Mouse (Mus musculus) midbrain, postnatal 0 days (tissue): Measurements from ENCODE around the gene Rnf180. TPM values are rescaled to one million over a fixed set of nuclear protein-coding genes. Genes with fewer than 3 reads are reported as not detected.

Experiments used
- ATAC-seq: fragments of 200-750 bp; cut with Nextera tagmentation; 2 replicates; pipeline ENCODE4 v1.8.0; 2017; ENCODE audit warnings: moderate number of reproducible peaks, mild to moderate bottlenecking, moderate TSS enrichment, moderate library complexity; ENCODE audit not compliant: low FRiP score
- DNase-seq: peaks from one replicate; pipeline ENCODE4 v3.0.0-alpha.2; 2015; ENCODE audit warnings: low spot score
- H3K27ac ChIP-seq: fragments of 300-500 bp; sonication (generic); 2 replicates; pipeline ENCODE4 v1.5.1; 2014; ENCODE audit warnings: low read depth, mild to moderate bottlenecking, low read length, mixed read lengths
- H3K27me3 ChIP-seq: fragments of 300-500 bp; sonication (generic); 2 replicates; pipeline ENCODE4 v1.6.1; 2014; ENCODE audit warnings: low read length, control low read depth, mixed read lengths; ENCODE audit not compliant: insufficient read depth
- H3K36me3 ChIP-seq: fragments of 300-500 bp; sonication (generic); 2 replicates; pipeline ENCODE4 v1.6.1; 2014; ENCODE audit warnings: low read length, control low read depth, mixed read lengths; ENCODE audit not compliant: insufficient read depth
- H3K4me1 ChIP-seq: fragments of 300-500 bp; sonication (generic); 2 replicates; pipeline ENCODE4 v1.6.1; 2014; ENCODE audit warnings: mild to moderate bottlenecking, control low read depth, antibody characterized with exemption, low read length, mixed read lengths; ENCODE audit not compliant: insufficient read depth
- H3K4me2 ChIP-seq: fragments of 300-500 bp; sonication (generic); 2 replicates; pipeline ENCODE4 v1.6.1; 2014; ENCODE audit warnings: low read depth, mild to moderate bottlenecking, low read length, mixed read lengths; ENCODE audit not compliant: poor library complexity, severe bottlenecking
- H3K4me3 ChIP-seq: fragments of 300-500 bp; sonication (generic); 2 replicates; pipeline ENCODE4 v1.5.1; 2014; ENCODE audit warnings: low read depth, mild to moderate bottlenecking, low read length, moderate library complexity
- H3K9ac ChIP-seq: fragments of 300-500 bp; sonication (generic); replicated peaks from 2 replicates; pipeline ENCODE4 v1.6.1; 2014; ENCODE audit warnings: mild to moderate bottlenecking, low read length, moderate library complexity, mixed read lengths; ENCODE audit not compliant: poor library complexity, severe bottlenecking
- H3K9me3 ChIP-seq: fragments of 300-500 bp; sonication (generic); 2 replicates; pipeline ENCODE4 v1.6.1; 2016; ENCODE audit warnings: low read length, control low read depth
- CTCF ChIP-seq: IDR thresholded peaks from 2 replicates; pipeline ENCODE4 v1.5.1; 2016; ENCODE audit warnings: antibody characterized with exemption, mild to moderate bottlenecking
- WGBS: fragments of 180-500 bp; shearing (Covaris S2); extraction: QIAGEN DNeasy Blood & Tissue Kit; methylation state at CpG from one replicate; pipeline ENCODE4 v1.1.7; 2014; 5-methylcytosine and 5-hydroxymethylcytosine counted together
- polyA plus RNA-seq: library from polyadenylated mRNA; unstranded; fragments of >200 nt; fragmentation: Nextera tagmentation; extraction: Ambion mirVana; gene quantifications from 2 replicates; pipeline ENCODE4 v1.2.1, GENCODE M21; 2015
- total RNA-seq: library from RNA; depleted of rRNA; stranded (reverse); fragments of >200 nt; gene quantifications from 2 replicates; pipeline ENCODE4 v1.2.3, GENCODE M21; 2014

Rnf180 gene
- total and polyA plus RNA-seq, 2 experiments from 2014 or later, result 34.4 to 42.7 TPM

DNA sequence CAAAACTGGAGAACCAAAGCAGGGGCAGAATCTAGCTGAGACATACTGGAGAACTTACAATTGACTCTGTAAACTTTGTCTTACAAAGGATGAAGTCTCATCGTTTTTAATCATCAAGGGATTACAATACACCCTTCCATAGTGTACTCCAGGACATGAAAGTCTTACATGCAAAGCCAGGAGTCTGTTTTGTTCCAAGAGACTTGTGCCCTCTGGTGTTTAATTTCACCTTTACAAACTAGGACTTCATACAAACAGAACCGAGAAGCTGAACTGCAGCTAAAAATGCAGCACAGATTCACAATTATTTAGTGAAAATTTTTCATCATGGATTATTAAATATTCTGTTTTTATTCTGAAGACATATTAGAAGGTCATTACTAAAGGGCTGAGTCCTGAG lies 53.8 kb downstream of the Rnf180 start:
- peak; percentile 27 for DNase-seq
- WGBS, result 57% methylated on average over 2 of the region's 2 CpGs

DNA sequence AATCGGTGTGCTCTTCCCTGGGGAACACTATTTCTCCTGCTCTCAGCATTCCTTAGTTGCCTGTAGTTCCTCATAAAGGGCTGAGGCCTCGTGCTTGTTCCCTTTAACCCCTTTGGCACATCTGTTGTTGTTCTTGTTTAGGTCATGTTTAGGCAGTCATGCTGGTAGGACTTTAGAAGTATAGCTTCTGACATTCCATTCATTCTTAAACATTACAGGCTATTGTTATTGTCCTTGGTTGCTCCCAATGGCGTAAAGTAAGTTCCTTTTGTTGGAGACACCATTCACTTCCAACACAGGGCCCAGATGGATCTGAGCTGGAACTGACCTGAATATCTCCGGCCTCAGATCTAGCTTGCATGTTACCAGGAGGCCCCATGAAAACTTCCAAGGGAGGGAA lies 67.5 kb downstream of the Rnf180 start:
- WGBS, result 65% methylated on average over 4 of the region's 4 CpGs
- no peak for ATAC-seq

More for the DNA sequence above, 53.8 kb downstream of the Rnf180 start:
- no peaks in the 10 kb centered on the region for H3K36me3 ChIP-seq
- ATAC-seq, result no peak
- no peaks in the 10 kb centered on the region for H3K4me1 ChIP-seq
- no peaks in the 10 kb centered on the region for H3K27me3 ChIP-seq
- no peak overlapping the region for H3K4me3 ChIP-seq
- H3K9ac ChIP-seq, result no peak overlapping the region
- no peaks in the 10 kb centered on the region for H3K9me3 ChIP-seq
- H3K27ac ChIP-seq, result no peak overlapping the region
- no peak overlapping the region for H3K4me2 ChIP-seq
- peak; percentile 49 for TF ChIP-seq CTCF

DNA sequence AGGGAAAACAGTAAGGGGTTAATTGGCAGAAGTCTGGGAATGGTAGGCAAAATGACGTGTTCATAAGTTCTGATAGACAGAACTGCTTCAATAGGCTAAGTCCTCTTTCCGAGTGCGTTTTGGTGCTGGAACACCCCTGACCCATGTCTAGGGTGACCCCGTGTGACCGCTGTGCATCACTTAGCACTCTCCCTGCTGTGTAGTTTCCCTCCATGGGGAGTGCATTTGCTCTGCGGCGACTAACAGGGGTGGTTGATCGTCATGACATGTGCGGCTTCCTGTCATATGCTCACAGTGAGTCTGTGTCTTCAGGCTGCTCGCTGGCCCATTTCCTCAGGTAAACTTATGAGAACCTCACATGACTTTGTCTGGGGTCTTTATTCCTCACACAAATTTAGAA lies 70.6 kb downstream of the Rnf180 start:
- Histone ChIP-seq H3K4me3 (no peak overlapping the region), H3K4me2 (0 out of 2 replicates have a peak overlapping the region, but pooled peaks have one; percentile 12), H3K9ac (no peak overlapping the region), H3K36me3 (no peaks in the 10 kb centered on the region), H3K9me3 (no peaks in the 10 kb centered on the region), H3K4me1 (no peaks in the 10 kb centered on the region), H3K27me3 (no peaks in the 10 kb centered on the region), H3K27ac (no peak overlapping the region; the same call in 1 of the 2 replicates)
- 46% methylated on average over 10 of the region's 10 CpGs for WGBS
- DNase-seq, result no peak
- ATAC-seq, result no peak
- no peak for TF ChIP-seq CTCF

More for the DNA sequence above, 67.5 kb downstream of the Rnf180 start:
- no peak overlapping the region for H3K4me3 ChIP-seq
- H3K27ac ChIP-seq, result no peak overlapping the region
- TF ChIP-seq CTCF, result no peak
- H3K27me3 ChIP-seq, result no peaks in the 10 kb centered on the region
- no peaks in the 10 kb centered on the region for H3K4me1 ChIP-seq
- no peak for DNase-seq
- H3K4me2 ChIP-seq, result no peak overlapping the region
- H3K9me3 ChIP-seq, result no peaks in the 10 kb centered on the region
- H3K9ac ChIP-seq, result no peak overlapping the region
- no peaks in the 10 kb centered on the region for H3K36me3 ChIP-seq

DNA sequence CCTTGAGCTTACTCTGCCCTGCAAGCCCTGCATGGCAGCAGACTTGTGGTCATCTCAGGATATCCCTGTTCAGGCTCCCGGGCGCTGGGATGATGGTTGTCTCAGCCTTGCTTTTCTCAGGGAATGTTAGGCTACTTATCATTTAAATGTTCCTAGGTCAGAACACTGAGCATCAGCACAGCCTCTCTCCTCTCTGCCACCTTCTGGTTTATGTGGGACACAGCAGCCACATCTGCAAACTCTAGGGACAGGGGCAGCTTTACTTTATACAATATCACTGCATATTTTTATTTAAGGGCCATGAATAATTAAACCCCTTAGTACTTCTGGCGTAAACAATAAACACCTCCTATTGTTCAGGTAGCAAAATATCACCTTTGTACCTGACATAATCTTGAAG lies 71.5 kb downstream of the Rnf180 start:
- no peak overlapping the region for H3K9ac ChIP-seq
- H3K27ac ChIP-seq, result no peak overlapping the region
- no peaks in the 10 kb centered on the region for H3K27me3 ChIP-seq
- TF ChIP-seq CTCF, result peak; percentile 74
- no peak overlapping the region for H3K4me2 ChIP-seq
- DNase-seq, result peak; percentile 61
- H3K9me3 ChIP-seq, result no peaks in the 10 kb centered on the region
- H3K36me3 ChIP-seq, result no peaks in the 10 kb centered on the region
- no peaks in the 10 kb centered on the region for H3K4me1 ChIP-seq
- WGBS, result 72% methylated on average over 3 of the region's 3 CpGs
- H3K4me3 ChIP-seq, result no peak overlapping the region
- no peak for ATAC-seq

DNA sequence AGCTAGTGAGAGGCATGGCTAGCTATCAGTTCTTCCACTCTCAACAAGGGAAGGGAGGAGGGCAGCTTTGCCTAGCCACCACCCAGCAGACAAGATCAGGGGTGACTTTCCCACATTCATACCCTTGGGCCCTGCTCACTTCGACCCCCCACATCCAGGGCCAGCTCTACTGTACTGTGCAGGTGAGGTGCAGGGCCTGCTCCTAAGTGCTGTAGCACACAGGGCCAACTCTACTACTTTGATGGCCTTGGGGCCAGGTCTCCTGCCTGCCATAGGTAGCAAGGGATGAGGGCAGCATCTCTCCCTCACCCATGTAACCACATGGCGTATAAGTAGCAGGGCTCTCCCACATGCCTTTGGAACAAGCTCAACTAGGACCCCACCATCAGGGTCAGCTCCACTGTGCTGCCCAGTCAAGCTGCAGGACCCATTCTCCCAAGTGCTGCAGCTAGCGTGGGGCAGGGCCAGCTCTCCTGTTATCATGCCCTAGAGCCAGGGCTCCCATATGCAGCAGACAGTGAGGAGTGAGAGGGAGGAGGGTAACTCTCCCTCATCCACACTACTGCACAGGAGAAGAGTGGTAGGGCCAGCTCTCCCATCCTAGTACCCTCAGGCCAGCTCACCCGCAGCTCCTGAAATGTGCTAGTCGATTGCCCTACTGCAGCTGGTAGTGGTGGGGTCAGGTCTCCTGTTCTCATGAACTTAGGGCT lies 72.4 kb downstream of the Rnf180 start:
- Histone ChIP-seq H3K36me3 (no peaks in the 10 kb centered on the region), H3K4me1 (no peaks in the 10 kb centered on the region), H3K9me3 (no peaks in the 10 kb centered on the region), H3K9ac (no peak overlapping the region), H3K4me3 (no peak overlapping the region), H3K4me2 (no peak overlapping the region), H3K27ac (no peak overlapping the region), H3K27me3 (no peaks in the 10 kb centered on the region)
- TF ChIP-seq CTCF, result no peak
- DNase-seq (no peak), ATAC-seq (peak; percentile 24; the same call in 1 of the 2 replicates)
- WGBS, result 87% methylated on average over 5 of the region's 5 CpGs

DNA sequence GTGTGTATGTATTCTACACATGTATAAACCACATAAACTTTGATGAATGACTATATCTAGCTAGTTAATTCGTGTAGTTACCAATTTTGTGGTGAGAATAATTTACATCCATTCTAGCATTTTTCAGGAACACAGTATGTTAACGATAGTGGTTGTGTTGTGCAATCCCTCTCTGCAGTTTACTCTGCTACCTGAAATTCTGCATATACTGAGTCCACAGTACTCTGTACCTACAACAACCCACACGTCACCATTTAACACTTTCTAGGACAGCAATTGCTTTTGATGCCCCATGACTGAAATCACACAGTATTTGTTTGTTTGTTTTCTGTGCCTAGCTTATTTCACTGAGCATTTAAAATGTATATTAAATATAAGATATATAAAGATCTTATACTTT lies 83.9 kb downstream of the Rnf180 start:
- DNase-seq (no peak), ATAC-seq (no peak)
- Histone ChIP-seq H3K4me2 (no peak overlapping the region), H3K4me3 (no peak overlapping the region), H3K9me3 (no peaks in the 10 kb centered on the region), H3K4me1 (no peaks in the 10 kb centered on the region), H3K36me3 (no peaks in the 10 kb centered on the region), H3K27ac (no peak overlapping the region), H3K27me3 (no peaks in the 10 kb centered on the region), H3K9ac (no peak overlapping the region)
- 83% methylated on average over 3 of the region's 3 CpGs for WGBS
- TF ChIP-seq CTCF, result no peak
